Mouse (Mus musculus): ENCODE measurements around the gene Glis2.

DNA sequence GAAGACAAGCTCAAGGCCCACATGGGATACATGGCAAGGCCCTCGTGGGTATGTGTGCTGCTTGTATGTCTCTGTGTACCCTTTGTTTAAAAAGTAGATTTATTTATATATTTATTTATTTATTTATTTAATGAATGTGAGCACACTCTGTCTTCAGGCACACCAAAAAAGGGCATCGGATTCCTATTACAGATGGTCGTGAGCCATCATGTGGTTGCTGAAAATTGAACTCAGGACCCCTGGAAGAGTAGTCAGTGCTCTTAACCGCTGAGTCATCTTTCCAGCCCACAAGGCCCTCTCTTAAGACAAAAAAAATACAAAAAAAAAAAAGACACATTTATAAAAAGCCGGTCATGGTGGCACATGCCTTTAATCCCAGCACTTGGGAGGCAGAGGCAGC, 46.9 kb upstream of the Glis2 start:
- TF ChIP-seq CTCF (IDR thresholded peaks at IDR 0.05; ENCODE audit: borderline replicate concordance, extremely low read depth, insufficient read depth, insufficient read length) (no peak), POLR2A (IDR thresholded peaks at IDR 0.05; ENCODE audit: borderline replicate concordance, extremely low read depth, insufficient read depth, insufficient read length, poor library complexity, severe bottlenecking) (no peak)
